Mouse (Mus musculus): ENCODE measurements at regions not wholly inside any gene's neighbourhood (a gene's known extent, or its start where the extent isn't known, plus 50 kb on each side); places are given as distances from the start of the nearest gene placed in this dataset.

DNA sequence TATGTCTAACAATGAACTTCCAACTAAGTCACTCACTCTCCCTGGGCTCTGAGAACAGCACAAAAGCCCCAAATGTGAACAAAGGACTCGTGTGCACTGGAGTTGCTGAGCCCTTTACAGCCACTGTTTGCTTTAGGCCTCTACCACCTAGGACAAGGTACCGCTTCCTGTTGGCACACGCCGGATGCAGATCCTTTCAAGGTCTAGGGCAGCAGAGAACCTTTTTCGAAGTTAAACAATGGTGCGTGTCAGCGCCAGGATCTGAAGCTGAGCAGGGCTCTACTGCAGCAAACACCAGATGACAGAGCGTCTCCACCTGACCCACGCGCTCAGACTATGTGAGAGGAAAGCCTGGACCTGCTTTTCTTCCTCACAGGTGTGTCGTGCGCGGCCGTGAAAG is 207.0 kb upstream of the Mkln1 start:
- no peak for DNase-seq (ENCODE audit: low read depth, low spot score)

DNA sequence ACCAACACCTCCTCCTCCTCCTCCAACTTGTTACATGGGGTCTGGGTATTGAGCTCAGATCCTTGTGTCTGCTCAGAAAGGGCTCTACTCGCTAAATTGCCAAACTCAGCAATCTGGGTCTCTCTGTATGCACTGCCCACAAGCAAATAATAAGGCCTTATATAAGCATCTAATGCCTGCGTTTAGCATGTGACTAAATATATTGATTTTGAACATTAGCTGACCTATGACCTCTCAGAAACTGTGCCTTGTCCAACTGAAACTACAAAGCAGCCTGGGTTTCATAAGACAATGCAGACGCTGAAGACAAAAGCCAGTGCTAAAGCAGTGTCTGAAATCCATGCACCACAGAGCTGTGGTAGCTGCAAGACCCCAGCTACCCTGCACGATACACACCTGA is 206.3 kb upstream of the Mkln1 start:
- no peak for DNase-seq (ENCODE audit: low read depth, low spot score)

DNA sequence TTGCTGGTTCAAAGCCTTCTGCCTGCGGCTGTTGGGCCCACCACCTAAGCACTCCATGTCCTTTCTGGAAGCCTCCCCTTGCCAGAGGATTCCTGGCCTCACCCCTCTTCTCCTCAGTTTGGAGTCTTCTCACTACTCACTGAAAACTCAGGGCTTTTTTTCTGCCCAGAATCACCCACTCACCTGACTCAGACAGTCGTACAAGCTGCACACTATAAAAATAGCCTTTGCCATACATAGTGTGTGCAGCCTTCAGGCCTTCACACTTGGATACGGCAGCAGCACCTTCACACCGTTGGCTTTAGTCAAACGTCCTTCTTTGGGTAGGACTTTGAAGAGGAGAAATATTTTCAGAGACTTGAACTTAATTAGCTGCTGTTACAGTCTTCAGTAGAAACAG is 205.3 kb upstream of the Mkln1 start:
- DNase-seq (ENCODE audit: low read depth, low spot score): no peak

DNA sequence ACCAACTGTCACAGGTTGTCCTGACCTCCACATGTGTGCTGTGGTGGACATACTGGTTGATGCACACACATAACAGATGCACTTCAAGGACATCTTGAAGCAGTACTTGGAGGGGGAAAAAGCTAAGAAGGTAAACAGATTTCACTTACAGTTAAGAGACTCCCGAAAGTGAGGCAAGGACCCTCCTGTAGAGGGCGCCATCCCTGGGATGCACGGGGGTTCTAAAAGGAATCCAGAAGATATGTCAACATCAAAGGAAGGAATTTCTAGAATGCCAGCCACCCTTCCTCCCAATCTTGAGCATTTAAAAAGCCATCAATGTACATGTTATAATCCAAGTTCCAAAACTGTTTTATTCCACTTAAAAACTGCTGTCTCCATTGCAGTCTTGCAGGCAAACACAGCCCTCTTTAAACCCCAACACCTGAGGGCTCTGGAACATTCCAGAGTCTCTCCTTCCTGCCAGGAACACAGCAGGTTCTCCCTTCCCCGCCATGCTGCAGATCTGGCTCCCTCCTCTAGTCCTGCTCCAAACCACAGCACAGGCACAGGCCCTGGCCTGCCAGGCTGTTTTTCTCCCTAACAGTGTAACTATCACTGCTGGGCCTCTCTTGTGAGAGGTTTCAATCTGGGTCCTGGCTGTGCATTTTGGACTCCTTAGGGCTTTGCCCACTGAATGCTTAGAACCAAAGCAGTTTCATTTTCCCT is 200.8 kb upstream of the Mkln1 start:
- DNase-seq (ENCODE audit: low read depth, low spot score): no peak

DNA sequence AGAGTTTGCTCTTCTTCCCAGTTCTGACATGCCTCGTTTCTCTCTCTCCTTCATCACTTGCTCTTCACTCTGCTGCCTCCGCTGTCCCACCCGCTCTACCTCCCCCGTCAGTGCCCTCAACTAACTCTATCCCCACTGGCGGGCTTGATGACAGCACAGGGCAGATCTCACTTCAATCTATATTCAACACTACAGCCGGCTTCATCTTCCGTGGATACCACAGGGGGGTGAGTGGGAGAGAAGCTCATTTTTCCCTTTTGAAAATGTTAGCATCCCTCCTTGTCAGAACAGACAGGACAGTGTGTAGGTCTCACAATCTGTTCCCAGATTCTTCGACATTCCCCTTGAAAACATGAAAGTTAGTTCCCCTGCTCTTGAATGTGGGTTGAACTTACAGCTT is 200.2 kb upstream of the Mkln1 start:
- no peak for DNase-seq (ENCODE audit: low read depth, low spot score)

DNA sequence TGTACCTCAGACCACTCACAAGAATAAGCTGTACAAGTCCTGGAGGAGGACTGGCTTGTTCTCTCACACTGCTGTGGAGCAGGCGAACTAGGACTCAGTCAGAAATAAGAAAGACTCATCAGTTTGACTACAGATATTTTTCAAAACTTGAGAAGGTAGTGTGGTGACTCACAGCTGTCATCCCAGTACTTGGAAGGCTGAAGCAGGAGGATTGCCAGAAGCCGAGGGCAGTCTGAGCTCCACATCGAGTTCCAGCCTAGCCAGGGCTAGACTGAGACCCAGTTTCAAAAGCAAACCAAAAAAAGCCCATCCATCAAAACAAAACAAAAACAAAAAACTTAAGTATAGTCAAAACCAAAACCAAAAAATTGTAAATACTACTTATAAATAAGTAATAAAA is 197.8 kb upstream of the Mkln1 start:
- DNase-seq (ENCODE audit: low read depth, low spot score): no peak

DNA sequence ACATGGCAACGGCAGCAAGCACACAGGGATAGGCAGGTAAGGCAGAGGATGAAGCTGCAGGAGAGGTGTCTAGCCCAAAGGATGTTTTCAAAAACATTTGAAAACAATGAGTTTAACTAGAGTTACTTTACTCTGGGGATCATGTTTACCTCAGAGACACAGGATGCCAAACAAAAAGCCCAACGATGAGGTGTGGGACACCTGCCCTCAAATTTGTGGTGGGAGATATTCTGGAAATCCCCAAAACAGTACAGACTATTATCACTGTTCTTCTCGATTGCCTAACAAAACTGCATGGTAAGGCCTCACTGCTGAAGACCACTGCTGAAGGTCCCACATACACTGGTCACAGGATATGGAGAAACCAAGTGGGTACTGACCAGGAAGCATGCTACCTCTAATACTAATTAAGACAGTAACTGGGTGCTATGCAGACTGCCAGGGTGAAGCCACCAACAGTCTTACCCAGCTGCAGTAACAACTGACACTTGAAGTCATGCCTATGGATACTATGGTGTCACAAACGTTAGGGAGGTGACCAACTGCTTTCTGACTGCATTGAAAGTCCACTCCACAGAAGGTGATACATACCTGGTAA is 197.1 kb upstream of the Mkln1 start:
- DNase-seq (ENCODE audit: low read depth, low spot score): no peak

DNA sequence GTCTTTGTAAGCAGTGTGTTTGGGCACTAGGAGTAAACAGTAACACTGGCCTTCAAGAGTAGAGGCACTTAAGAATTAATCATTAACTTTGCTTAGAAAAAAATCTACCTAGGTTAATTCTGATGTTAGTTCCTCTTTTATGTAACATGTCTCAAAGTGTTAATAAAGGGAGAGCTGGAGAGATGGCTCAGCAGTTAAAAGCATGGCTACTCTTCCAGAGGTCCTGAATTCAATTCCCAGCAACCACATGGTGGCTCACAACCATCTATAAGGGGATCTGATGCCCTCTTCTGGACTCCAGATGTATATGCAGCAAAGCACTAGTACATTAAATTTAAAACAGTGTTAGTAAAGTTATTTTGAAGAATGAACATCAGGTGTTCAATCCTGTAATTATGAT is 195.9 kb upstream of the Mkln1 start:
- DNase-seq (ENCODE audit: low read depth, low spot score): no peak

DNA sequence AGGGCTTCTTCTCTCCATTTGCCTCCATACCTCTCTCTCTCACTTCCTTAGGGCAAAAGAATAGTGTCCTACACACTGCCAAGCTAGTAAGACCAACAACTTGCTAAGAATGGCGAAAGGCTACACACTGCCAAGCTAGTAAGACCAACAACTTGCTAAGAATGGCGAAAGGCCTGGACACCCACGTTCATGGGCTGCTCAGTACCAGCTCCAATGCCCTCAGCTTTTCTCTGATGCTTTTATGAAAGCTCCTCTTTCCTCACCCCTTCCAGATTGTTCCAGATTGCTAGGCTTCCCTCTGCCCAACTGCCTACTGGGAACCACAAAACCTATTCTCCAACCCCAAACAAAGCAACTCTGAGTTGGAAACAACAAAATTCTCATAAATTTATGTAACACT is 194.1 kb upstream of the Mkln1 start:
- no peak for DNase-seq (ENCODE audit: low read depth, low spot score)

DNA sequence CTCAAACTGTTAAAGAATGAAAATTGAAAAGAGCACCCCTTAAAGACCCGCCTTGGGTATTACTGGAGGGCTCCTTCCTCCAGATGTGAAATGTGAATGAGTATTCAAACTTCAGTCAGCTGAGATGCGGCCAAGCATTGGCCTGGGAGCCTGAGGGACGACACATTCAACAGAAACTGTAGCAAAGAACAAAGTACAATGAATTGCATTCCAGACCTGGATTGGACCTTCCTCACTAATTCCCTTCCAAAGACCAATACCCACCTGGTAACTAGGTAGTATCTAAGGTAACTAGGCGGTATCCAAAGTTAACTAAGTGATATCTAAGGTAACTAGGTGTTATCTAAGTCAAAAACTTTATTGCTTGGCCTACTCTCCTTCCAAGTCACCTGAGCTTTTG is 193.7 kb upstream of the Mkln1 start:
- no peak for DNase-seq (ENCODE audit: low read depth, low spot score)

DNA sequence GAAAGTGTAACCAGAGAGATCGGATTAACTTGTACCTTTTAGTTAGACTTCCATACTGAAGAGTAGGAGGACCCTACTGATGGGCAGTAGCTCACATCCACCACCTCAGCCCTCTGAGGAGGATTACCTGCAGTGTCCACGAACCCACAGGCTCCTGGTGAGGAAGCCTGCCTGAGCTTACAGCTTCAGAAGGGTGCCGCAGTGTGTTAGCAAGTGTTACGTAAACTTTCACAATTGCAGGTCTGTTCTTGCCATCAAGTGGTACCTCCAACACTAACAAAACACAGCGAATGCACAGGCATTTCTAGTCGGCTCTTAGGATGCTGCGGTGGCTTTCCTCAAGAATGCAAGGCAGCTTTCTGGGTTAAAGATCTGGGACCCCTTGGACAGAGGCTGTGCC is 192.4 kb upstream of the Mkln1 start:
- no peak for DNase-seq (ENCODE audit: low read depth, low spot score)

DNA sequence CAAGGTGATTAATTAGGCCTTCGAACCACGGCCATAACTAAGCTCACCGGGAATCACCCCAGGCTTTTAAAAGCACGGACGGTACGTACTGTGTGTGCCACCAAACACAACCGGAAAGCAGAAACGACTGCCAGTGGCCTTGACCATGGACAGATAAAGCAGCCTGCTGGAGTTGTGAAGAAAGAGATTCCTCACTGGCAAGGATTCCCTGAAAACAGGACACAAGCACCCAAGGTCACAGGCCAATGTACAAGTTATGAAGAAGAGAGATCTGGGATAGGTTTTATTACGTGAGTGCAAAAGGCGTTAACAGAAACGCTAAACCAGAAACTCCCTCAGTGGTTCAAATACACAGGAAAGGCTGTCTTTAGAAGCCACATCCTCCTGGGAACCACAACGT is 191.3 kb upstream of the Mkln1 start:
- DNase-seq (ENCODE audit: low read depth, low spot score): no peak

DNA sequence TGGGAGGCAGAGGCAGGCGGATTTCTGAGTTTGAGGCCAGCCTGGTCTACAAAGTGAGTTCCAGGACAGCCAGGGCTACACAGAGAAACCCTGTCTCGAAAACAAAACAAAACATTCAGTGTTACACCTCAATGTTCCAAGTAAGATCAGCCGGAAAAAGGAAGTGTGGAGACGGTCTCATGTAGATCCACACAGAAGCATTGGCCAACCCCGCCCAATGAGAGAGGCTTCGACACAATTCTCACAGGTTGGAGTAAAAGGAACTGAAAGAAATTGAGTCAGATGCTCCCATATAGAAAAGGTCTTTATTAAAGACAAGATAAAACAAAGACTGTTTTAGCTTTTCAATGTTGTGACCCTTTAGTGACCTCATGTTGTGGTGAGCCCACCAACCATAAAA is 190.3 kb upstream of the Mkln1 start:
- no peak for DNase-seq (ENCODE audit: low read depth, low spot score)

DNA sequence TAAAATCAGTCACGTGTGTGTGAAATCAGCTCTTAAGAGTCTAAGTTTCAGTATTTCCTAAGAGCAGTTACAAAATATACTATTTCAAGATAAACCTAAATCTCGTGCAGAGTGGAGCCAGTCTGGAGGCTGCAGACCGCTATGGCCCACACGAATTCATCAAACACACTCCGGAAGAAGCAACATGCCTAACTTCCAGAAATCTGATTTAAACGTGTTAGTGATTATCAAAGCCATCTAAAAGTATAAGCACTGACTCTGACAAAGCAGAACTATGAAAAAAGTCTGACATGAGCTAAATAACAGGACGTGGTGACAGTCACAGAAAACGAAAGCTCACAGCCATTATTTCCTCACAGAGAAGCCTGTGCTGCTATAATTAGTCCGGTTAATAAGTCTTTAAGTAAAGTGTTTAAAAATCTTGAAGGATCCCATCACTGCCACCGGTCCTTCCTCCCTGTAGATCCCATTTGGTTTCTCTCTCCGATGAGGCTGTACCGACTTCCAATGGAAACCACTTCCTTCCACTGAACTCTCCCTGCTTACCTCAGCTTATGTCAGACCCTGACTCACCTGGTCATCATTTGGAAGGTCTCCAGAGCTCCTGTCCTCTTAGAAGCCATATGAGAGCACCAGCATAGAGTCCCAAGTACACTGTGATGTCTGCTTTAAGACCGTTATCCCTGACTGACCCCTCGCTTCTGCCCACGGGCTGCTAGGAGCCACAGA is 189.0 kb upstream of the Mkln1 start:
- DNase-seq (ENCODE audit: low read depth, low spot score): no peak

DNA sequence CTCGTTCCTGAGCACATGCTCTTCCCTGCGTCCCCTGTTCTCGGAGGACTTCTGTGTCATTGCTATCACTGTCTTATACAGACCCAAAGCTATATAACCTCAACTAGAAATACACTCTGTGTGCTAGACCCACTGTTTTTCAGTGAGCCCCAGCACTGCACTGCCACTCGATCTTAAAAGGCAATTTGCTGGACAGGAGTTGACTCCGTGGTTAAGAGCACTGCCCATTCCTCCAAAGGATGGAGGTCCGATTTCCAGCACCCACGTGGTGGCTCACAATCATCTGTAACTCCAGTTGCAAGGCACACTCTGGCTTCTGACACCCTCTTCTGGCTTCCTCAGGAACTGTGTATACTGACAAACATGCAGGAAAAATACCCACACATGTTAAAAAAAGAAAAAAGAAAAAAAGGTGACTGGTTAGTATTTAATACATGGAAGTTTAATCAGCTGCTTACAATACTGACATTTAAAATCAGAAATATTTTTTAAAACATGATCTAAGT is 188.3 kb upstream of the Mkln1 start:
- DNase-seq (ENCODE audit: low read depth, low spot score): no peak

DNA sequence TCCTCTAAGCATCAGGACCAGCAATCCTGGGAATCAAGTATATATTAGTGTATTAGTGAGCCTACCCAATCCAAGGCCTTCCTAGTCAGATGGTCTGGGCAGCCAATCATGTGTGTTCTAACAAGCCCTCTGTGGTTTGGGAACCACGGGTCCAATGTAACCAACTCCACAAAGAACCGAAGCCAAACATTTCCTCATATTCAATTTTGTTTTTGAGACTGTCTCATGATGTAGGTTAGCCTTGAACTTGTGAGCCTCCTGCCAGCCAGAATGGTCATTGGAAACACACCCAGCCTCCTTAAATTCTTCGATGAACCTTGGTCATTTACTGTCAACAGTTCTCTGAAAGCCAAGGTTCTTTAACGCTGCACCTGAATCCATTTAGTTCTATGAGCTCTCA is 187.4 kb upstream of the Mkln1 start:
- DNase-seq (ENCODE audit: low read depth, low spot score): no peak

DNA sequence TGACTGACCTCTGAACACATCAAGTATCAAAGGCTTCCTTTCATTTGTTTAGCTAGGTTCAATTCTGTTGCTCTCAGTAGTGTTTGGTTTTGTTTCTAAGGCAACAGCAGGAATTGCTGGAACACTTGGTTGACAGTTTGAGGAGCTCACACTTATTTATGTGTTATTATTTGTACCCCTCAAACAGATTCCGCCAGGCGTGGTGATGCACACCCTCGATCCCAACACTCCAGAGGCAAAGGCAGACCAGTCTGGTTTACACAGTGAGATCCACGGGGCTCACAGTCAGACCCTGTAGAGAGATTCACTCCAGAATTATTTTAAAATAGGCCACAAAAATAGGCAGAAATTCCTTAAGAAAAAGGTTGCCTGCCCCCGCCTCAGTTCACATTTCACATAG is 186.9 kb upstream of the Mkln1 start:
- DNase-seq (ENCODE audit: low read depth, low spot score): no peak

DNA sequence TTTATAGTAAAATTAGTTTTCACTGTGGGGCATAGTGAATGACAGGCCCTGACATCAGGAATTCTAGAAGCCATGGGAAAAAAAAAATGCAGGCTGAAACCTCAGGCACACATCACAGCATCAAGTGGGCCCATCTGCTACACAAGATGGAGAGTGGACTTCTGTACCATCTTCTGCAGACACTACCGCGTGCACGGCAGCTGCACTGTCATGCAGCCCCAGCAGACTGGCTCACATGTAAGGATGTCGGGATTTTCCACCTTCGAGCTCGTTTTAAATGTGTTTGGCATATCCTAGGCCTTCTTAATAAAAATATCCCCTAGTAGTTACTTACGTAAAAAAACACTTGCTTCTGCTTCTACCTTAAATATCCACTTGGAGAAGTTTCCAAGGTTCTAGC is 186.5 kb upstream of the Mkln1 start:
- no peak for DNase-seq (ENCODE audit: low read depth, low spot score)

DNA sequence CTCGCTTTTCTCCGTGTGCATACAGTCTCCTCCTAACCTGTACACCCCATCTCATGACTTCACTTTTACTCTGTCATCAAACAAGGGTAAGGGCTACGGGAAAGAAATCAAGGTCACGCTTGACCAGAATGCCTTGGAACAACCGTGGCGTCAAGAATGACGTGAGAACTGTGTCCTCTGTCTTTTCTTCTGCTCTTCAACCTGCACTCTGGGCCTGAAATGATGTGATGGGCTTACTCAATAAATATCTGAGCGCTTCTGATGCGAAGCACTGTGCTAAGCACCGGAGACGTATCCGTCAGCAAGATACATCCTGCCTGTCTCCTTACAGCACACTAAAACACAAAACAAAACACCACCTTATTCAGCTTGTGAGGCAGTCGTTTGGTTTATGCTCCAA is 185.8 kb upstream of the Mkln1 start:
- no peak for DNase-seq (ENCODE audit: low read depth, low spot score)

DNA sequence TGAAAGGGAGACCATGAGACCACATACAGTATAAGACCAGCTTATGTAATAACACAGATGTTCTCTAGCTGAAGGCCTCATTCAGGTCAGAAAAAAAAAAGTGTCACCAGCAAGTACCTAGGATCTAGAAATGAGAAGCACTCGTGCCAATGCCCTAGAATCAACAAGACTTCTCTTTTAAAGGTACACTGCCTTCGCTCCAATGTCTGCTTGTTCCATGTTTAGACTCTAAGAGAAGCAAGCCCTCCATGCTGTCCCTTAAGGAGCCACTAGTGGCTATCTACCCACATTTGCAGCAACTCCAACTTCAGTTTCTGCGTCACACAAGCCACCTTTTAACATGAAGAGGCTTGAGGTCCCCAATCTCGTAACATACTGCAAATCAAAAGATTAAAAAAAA is 185.4 kb upstream of the Mkln1 start:
- DNase-seq (ENCODE audit: low read depth, low spot score): no peak

DNA sequence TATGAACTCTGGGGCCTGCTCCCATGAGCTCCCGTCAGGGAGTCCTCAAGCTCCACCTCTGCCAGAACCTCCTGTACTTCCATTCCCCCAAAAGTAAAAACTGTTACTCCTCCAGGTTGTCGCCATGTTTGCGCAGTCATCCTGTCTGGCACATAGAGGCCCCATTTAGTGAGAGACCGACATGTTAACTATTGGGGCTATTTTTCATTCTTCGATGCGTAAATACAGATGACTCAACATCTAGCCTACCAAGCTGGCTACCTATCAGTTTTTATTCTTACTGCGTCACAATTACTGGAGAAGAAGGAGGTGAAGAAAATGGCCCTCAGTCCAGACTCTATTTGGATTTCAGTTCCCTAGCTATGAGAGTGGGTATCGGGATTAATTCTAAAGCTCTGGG is 182.9 kb upstream of the Mkln1 start:
- no peak for DNase-seq (ENCODE audit: low read depth, low spot score)

DNA sequence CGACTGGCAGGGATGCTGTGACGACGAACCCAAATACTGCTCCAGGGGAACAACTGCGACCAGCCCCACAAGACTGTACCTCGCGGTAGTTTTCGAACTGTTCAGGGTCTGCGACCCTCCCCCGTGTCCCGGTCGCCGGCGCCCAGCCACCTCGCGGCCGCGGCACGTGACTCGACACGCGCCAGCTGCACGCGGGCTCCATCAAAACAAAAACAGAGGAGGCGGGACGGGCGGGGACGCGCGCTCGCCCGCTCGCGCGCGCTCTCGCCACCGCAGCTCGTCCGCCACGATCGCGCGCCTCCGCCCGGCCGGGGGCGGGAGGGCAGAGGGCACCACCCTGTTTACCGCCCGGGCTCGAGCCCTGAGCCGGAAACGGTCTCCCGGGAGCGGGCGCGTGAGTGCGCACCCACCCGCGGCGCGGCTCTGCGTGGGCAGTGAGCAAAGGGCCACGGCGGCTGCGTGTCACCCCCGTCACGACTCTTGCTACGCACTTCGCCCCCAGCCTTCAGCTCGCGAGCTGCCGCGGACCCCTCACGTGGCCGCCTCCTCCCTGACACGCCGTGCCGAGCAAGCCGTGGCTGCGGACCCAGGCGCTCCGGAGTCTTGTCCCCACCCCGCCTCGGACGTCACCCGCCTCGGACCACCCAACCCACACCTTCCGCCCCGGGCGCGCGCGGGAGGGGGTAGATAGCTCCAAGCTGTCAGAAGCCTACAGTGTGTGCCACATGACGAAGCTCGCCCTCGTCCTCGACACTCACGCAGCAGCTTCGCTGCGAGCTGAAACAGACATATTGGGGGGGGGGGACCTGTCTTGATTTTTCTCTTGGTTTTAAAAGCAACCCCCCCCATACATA is 182.1 kb upstream of the Mkln1 start:
- DNase-seq (ENCODE audit: low read depth, low spot score): no peak
